Mouse (Mus musculus) thymus, postnatal 4 days (tissue): ENCODE measurements at regions not wholly inside any gene's neighbourhood (a gene's known extent, or its start where the extent isn't known, plus 50 kb on each side); places are given as distances from the start of the nearest gene placed in this dataset.
A peak's percentile ranks its signal among the peaks of the same experiment; 100 is the strongest.

Experiments used
- DNase-seq: peaks from one replicate; pipeline ENCODE4 v3.0.0; 2021

DNA sequence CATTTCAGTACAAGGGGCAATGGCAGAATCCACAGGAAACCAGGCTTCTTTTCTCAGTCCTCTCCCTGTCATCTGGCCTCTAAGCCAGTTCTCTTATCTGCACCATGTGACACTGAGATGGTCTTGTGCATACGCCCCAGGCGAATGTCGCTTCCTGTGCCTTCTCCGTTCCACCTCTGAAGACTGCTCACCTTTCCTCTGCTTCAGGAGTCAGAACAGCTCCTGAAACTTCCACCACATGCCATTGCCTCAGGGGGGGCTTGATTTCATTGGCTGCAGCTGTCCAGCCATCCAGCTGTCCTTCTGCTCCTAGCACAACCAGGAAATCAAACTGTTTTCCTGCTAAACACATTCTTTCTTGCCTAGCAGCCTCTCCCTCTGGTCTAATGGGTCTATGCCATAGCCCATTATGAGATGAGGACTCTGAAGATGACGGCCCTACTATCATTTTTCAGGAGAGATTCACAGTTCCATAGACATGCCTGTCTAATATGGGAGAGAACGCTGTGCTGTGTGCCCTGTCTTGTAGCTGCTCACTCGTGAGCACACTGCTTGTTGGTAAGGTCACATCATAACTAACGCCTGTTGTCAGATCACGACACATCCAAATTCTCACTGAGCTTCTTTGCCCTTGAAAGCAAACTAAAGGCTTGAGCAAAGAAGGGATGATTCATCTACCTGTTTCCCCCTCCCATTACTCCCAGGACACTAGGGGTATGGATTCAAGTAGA, 129.9 kb upstream of the Fmo9 start:
- DNase-seq = no peak

DNA sequence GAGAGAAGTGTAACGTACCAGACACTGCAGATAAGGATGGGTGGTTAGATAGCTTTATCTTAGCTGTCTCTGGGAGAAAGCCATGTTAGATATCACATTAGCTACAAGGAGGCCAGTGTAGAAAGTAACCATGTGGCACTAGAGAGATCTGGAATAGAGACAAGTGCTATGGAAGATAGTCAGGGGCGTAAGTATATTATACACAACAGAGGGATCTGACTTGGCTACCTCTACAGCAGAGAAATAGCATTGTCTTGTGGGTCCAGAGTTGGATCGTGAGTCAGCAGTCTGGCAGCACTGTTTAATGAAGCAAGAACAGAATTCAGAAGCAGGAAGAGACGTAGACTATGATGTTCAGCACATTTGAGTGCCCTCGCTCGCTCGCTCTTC, 130.4 kb upstream of the Fmo9 start:
- no peak for DNase-seq

DNA sequence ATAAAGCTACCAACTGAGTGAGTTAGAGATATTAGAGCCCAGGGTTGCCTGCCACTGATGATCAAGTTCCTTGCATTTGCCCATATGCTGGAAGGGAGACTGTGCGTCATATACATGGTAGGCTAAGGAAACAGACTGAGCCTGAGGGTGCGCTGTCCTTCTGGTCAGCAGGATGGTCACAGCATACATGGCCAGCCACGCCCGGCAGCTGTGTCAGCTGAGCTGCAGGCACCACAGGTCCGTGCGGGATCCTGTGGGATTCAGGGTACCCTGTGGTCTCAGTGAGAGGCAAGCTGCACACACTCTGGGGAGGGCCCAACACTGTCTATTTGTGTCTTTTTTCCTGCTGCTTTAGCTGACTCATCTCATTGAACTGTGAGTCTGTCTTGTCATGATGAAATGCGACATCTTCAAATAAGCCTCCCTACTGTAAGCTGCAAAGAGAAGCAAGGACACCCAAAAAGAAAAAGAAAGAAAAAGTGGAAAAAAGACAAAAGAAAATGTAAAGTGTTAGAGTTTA, 131.3 kb upstream of the Fmo9 start:
- no peak for DNase-seq

DNA sequence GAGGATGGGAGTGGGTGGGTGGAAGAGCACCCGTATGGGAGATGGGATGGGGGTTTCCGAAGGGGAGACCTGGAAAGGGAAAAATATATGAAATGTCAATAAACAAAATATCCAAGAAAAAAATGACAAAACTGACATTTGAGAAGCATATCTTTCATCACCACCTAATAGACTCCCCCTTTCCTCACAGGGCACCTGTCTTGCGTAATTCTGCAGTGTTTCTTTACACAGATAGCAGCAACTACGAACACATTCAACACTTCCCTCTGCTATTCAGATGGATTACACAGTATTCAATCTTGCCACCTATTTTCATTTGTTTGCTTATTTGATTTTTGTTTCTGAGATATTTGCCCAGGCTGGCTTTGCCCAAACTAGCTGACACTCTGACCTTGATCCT, 136.3 kb upstream of the Fmo9 start:
- DNase-seq = no peak

DNA sequence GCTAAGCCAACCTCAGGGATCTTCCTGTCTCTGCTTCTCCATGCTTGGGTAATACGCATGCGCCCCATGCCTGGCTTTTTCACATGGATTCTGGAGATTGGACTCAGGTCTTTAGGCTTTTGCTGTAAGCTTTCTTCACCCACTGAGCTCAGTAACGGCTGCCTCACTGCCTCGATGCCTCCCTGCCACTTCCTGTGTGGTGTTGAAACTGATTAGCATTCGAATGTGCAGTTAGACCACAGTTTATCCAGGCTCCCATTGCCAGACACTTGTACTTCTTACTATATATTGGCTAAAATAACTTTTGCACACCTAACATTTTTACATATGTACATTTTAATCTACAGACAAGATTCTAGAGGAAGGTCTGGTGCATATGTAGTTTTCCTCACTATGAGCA, 137.0 kb upstream of the Fmo9 start:
- DNase-seq = peak; percentile 44

DNA sequence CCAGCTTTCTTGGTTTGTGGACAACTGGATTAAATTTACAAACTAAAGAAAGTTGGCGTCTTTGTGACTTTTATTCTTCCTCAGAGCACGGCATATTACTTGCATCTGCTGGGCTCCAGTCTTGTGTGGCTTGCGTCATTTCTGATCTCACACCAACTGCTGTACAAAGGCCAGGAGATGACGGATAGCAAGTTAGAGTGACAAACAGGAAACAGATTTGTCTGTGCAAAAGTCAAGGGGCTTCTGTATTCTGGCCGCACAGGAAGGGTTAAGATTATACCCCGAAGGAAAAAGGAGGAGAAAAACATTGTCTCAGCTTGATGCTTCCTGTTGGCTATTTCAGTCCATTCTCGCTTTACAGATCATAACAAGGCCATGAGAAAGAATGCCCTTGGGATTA, 137.8 kb upstream of the Fmo9 start:
- no peak for DNase-seq

DNA sequence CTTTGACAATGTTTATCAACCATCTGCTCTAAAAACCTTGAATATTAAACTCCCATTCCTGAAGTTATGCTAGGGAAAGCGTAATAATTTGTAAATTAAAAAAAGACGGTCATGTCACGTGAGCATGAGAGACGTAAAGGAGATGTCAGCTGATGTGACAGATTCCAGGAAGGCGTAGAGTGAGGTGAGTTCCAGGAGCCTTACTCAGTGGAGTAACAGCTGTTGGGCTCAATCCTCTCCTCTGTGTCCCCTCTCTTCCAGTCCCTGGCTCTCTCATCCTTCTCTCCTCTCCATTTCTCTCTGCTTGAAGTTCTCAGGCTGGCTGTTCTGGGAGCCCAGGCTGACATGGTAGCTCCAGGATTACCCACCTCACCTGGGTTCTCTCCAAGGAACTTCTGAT, 138.4 kb upstream of the Fmo9 start:
- no peak for DNase-seq

DNA sequence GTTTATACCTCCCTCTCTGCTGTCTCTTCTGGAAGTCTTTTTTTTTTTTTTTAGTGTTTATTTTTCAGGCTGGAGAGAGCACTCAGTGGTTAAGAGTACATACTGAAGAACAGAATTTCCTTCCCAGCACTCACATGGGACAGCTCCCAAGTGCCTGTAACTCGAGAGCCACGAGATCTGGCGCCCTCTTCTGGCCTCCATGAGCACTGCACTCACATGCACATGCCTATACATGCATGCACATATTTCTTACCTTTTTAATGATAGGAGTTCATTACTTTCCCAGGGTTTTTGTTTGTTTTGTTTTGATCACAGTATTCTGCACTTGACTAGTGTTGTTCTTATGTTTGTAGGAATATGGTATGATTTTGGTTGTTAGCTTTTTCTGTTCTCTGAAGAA, 139.5 kb upstream of the Fmo9 start:
- DNase-seq = peak; percentile 16

DNA sequence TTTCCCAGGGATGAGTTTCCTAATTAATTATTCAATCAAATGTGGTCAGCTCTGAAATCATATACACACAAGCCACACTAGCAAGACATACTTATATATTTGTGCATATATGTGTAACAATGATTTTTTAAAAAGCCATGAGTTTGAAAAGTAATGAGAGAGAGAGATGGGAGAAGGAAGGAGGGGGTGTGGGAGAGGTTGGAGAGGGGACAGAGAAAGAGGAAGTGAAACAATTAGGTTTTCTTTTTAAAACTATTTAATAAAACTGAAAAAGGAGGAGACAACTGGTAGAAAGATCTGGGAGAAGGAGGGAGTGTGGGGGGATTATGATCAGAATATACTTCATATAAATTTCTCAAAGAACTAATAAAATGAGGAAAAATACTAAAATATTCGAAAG, 155.7 kb upstream of the Fmo9 start:
- DNase-seq = no peak

DNA sequence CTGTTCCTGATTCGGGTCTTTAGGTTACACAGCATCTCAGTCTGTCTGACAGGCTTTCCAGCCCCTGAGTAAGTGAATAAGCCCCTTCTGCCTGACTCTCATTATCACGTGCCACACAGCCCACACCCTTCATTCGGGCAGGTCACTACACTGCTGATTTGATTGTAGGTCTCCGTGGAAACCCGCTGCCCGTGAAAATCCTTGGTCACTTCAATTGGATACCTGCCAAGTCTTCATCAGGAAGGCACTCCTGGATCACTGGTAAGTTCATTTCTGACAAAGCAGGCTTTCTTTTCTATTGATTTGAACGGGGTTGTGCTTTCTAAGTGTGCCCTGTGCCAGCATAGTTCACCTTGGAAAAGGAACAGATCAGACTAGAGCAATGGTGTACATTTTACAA, 158.2 kb upstream of the Fmo9 start:
- DNase-seq = no peak

DNA sequence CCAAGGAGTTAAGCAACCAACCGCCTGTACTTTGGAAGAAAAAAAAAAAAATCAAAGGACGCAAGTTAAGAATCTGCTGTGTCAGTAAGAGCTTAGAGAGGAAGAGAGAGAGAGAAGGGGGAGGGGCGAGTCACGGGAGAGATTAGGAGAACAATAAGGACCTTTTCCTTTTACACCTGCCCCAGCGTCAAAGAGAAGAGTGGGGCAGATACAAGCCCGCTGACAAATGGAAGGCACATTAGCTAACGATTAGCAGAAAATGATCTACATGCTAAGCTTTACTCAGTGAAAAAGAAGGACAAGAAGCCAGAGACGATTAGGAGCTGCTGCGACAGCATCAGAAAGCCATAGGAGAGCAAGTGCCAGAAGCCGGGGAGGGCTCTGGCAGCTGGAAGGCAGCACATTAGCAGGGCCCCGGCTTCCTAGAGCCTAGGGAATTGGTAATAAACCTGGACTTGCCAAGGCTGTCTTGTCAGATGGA, 157.8 kb upstream of the Fam78b start:
- peak; percentile 56 for DNase-seq

DNA sequence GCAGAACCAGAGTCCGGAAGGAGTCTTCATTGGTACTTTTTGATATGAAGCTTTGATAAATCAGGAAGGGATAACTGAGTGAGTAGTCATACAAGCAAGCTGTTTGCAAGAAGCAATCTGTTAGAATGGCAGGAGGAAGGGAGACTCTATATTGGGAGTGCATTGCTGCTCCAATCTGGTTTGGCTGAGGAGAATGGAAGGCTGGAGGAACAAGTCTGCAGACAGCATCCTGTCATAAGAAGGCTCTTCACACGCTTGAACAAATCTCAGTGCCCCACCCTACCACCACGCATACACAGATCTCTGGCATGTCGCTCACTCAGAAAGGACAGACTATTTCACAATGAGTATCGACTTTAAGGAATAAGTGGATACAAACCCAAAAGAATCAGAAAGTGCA, 154.7 kb upstream of the Fam78b start:
- DNase-seq = no peak

DNA sequence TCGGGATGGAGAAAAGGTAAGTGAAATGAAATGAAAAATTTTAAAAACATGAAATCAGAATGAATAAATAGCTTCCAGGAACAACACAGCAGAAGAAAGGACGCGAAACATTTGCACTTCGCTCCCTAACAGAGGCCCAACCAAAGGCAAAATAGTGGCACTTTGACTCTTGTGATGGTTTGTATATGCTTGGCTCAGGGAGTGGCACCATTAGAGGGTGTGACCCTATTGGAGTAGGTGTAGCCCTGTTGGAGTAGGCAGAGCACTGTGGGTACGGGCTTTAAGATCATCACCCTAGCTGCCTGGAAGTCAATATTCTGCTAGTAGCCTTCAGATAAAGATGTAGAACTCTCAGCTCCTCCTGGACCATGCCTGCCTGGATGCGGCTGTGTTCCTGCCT, 154.0 kb upstream of the Fam78b start:
- DNase-seq = no peak

DNA sequence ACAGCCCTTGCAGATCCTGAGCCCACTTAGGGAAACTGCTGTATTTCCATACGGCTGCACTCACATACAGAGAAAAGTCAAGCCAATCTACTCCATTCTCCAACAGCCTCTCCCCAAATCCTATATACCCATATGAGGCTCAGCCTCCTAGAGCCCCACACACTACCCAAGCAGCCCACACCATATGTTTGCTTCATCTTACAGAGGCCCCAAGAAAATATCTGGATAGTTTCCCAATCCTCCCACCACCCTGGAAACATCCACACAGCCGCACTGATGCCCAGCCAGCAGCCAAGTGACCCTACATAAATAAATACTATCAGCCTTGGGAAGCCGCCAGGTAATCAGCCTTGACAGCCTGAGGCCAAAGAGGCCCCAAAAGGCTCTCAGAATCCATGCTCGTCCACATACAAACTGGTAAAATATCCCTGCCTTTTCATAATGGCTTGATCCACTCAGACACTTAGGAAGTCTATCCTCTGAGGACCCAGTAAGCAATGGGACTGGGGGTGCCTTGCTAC, 153.1 kb upstream of the Fam78b start:
- no peak for DNase-seq

DNA sequence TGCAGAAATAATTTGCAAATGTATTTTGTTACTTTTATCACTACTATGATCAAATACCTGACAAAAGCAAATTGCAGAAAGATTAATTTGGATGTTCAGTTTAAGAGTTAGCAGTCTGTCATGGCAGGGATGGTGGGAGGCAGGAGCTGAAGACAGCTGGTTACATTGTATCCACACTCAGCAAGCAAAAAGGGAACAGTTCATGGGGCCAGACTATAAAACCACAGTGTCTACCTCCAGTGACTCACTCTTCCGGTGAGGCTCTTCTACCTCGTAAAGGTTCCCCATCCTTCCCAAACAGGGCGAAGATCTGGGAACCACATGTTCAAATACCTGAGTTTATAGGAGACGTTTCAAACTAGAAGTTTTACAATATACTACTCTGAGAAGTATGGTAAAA, 145.2 kb upstream of the Fam78b start:
- no peak for DNase-seq

DNA sequence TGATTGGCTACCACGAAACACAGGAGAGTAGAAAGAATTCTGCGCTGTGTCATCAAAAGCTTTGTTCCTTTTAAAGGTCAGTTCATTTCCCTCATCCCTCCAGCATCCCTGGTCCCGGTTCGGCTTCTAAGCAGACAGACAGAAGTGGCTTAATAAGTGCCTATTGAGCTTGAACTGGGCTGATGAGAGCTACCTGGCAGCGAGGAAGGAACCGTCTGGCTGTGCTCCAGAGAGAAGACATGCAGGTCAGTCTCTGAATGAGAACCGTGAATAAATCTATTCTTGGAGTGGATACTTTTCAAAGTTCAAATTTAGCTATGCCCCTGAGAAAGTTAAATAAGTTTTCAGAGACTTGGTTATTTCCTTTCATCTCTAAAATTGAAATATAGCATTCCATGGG, 135.0 kb upstream of the Fam78b start:
- no peak for DNase-seq

DNA sequence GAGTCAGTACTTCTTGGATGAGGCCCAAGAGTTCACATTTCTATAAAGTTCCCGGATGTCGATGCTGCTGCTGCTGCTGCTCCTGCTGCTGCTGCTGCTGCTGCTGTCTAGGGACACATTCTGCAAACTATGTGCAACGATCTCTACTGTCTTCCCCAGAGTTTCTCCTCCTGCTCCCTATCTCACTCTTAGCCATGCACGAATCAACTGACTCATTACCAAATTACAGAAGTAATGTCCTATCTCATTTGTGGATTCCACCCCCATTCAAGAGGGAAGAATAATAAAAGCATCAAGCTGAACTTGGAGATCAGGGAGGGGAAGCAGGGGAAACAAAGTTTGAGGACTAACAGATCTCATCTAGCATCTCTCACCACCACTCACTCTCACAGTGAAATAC, 130.0 kb upstream of the Fam78b start:
- DNase-seq = no peak

DNA sequence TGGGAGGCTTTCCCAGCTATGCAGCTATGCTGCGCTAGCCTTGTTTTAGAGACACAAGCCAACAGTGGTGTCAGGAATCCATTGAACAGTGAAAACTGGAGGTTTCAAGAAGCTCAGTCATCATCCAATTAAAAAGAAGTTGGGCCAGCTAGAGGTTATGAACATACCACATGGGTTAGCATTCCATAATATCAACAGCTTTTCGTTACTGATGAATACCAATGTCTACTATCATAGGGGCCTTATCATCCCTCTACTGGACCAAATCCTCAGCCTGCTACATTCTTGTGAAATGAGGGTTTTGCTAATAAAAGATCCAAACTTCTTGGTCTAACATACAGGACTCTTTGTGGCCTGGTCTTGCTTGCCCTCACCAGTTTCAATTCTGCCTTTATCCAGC, 124.8 kb upstream of the Fam78b start:
- no peak for DNase-seq

DNA sequence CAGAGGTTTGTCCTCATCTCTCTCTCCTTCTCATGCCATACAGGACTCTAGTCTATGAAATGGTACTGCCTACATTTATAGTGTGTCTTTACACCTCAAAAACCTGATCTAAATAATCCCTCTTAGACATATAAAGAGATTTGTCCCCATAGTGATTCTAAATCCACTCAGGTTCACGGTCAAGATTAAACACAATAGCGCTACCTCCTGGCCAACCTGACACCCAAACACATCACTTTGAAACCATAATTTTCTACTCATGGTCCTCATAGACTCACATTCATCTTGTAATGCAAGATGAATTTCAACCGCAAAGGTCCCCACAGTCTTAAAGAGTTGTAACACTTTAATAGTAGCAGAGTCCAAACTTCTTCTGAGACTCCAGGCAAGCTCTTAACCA, 118.0 kb upstream of the Fam78b start:
- DNase-seq = no peak

DNA sequence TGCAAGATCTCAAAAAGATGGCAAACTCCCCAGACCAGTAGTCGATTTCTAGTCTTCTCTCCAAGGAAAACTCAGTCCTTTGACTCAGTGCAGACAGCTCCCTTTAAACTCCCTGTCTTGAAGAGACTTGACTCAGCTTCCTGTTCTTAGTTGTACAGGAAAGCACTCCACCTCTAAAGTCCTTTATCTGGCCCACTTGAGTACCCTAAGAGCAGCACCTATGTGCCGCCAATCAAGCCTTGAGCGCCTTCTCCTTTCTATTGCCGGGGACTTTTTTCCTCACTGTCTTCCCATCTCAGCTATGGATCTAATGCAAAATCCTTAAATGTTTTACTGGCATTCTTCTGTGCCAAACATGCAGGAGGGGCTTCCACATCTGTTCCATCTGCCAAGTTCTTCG, 105.3 kb upstream of the Fam78b start:
- no peak for DNase-seq

DNA sequence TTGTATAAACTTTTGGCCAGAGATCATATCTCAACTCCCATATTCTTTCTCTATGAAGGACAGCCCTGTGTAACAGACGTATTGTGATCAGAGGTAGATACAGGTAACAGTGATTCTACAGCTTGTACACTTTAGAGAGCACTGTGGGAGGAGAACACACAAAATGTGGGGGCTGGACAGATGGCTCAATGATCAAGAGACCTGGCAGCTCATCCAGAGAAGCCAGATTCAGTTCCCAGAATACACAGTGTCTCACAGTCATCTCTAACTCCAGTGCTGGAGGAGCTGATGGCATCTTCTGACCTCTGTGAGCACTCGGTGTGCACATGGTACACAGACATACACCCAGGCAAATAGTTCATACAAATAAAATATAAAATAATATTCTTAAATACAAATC, 102.5 kb upstream of the Fam78b start:
- no peak for DNase-seq

DNA sequence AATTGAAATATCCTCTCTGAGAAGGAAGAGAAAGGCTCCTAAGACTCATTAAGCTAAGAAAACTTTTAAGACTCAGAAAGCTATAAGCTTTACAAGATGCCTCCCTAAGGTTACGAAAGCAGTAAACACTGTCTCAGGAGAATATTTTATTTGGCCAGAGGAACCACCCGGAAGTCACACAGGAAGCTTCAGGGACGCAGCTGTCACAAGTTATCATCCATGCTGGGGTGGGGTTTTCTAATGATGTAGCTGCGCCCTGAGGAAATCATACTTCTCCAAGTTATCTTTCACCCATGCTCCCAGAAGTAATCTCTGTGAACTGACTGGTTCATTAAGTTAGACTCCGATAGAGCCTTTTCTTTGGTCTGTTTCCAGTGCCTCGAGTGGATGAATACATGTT, 102.0 kb upstream of the Fam78b start:
- DNase-seq = no peak

DNA sequence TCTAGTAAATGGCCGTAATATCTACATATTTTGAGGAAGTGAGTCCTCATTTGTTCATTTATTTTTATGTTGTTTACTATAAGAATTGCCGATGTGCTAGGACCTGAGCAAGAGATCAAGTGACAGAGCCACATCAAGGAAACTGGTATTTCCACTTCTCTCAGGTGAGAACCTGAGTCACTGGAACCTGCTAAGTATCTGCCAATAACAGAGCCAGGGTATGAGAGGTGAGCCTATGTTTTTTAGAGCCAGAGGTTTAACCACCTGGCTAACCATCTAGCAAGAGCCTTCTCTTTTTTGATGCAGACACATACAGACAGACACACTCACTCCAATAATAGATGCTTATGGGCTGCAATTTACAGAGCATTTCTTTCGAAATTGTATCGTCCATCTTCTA, 101.2 kb upstream of the Fam78b start:
- DNase-seq = no peak

DNA sequence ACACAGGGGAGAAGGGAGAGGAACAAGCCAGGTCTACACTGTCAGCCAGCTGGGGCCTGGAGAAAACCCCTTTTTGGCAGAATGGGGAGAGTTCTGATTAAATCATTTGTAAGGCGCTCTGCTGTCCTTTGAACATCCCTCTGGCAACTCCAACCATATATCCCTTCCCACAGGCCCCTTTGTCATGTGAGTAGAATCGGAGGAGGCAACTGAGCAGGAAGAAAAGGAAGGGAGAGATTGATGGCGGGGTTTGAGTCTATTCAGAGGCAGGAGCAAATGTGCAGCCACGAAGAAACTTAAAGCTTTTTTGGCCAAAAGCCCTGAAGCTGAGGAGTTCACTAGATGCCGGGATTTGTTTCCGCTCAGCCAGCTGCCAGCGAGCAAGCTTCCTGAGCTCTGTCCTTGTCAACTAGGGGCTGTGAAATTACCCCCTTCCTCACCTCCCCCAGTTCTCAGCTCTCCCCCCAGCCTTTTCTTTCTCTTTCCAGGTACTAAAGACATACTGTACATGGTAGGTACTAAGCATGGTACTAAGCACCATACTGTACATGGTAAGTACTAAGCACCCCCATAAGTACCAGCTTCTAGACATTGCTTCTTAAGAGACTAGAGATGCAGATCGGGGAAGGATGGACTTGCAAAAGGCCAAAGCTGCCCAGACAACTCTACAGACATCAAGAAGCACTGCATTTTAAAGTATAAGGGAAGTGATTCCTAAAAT, 100.6 kb upstream of the Fam78b start:
- DNase-seq = no peak
